Mouse (Mus musculus) urinary bladder, postnatal 14 days (tissue): ENCODE results near the gene Cnot10.

Source experiments
- DNase-seq: peaks from one replicate; pipeline ENCODE4 v3.0.0; 2021; ENCODE audit warnings: low spot score

The Cnot10 gene

DNA sequence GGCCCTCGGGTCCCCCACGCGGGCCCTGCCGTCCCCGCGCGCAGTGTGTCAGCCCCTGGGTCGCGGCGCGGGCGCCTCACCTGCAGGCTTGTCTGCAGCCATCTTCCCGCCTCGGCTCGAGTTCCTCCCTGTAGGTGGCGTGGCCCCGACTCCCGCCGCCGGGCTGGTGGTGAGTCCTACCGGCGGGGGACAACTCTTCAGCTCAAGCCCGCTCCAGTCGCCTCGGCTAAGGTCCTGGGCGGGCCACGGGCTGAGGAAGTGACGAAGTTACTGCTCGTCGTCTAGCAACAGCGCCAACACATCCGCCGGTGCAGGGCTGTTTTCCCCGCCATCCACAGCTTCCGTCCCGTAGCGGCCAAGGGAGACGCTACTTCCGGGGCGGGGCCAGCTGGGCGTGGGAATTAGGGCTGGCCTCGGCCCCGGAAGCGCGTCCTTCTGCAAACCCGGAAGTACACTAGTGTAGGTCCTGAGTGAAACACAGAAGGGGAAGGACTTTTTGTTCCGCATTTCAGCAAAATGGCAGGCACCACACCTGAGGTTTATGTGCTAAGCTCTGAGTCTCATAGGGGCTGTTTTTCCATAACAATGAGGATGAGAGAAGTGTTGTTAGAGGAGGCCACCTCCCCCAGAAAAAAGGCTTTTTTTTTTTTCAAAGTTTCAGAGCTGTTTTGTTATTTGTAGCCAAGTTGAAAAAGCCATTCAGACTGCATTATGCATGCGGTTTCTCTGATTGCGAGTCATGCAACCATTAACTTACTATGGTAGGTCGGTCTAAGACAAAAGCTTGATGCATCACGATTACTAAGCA, at the start of gene Cnot10:
Gene Cnot10, minus strand, starts transcription at position 346 of the 808 bp plus-strand sequence.
- DNase-seq, result peak; percentile 98

- no peak for DNase-seq
These were observed 49.0 kb upstream of the Cnot10 start for GRCm38 (mm10) chr9:114688953-114689407.

GRCm38 (mm10) chr9:114688252-114688952, 48.4 kb upstream of the Cnot10 start, which contains the start of gene Dync1li1:
Gene Dync1li1 (plus strand): TSS chr9:114688790.
- DNase-seq, result peak; percentile 98

DNA sequence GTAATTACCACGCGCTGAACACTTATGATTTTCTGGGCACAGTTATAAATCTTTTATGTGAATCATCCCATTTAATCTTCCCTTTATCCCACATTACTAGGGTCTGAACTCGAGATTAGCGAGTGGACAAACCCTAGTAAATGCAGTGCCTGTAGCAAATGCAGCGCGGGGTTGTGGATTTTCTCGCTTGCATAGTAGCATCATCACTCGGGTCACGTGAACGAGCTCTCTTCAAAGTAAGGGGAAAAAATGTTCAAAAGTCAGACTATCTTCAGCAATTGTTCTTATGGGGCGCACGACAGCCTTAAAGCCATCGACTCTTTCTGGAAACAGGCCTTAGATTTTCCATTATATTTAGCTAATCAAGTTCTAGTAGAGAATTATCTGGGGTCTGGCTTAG, 47.7 kb upstream of the Cnot10 start:
- no peak for DNase-seq

DNA sequence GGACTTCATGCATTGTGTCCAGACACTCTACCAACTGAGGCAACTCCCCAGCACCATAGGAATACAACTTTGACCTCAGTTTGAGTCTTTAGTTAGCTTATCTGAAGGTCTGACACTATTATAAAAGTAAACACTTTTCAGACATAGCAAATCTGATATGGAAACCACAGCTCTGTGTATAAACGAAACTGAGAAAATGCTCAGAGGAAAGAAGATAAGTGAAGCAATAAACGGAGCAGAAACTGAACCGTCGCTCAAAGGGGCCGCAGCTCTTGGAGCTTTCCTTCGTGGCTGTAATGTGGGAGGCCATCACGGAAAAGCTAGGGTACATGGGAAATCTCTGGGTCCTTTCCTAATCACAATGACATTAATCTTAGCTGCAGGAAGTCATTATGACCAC, 46.3 kb upstream of the Cnot10 start:
- DNase-seq, result no peak

DNA sequence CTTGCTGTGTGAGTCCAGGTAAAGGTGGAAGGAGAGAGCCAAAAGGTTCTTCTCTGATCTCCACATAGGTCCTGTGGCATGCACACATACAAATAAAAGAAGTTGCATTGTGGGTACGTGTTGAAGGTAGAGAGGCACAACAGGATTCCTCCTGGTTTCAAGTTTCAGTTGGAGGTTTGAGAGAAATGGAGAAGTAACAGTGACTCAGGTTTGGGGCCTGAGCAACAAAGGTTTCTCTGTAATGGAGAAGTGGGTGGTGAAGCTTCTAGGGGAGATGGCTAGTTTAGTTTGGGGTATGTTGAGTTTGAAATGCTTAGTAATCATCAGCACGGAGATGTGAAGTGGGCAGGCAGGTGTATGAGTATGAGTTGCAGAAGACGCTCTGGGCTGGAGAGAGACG, 42.2 kb upstream of the Cnot10 start:
- DNase-seq, result no peak

- DNase-seq, result no peak
These were observed 40.5 kb upstream of the Cnot10 start for GRCm38 (mm10) chr9:114680531-114680930.

- DNase-seq, result no peak
These were observed 40.0 kb upstream of the Cnot10 start for GRCm38 (mm10) chr9:114679944-114680343.

- no peak for DNase-seq
These were observed 38.6 kb upstream of the Cnot10 start for GRCm38 (mm10) chr9:114678576-114678975.

DNA sequence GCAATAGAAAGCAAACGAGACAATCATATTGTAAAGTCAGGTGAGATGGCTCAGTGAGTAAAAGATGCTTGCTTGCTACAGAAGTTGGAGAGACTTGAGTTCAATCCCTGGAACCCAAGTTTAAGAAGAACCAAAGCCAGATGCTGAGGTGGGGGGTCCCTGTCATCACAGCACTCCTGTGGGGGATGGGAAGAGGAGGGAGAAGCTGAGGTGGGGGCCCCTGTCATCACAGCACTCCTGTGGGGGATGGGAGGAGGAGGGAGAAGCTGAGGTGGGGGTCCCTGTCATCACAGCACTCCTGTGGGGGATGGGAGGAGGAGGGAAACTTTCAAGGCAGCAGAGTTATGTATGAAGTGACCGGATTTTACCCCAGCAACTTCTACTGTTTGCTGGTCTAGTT, 33.6 kb upstream of the Cnot10 start:
- no peak for DNase-seq

DNA sequence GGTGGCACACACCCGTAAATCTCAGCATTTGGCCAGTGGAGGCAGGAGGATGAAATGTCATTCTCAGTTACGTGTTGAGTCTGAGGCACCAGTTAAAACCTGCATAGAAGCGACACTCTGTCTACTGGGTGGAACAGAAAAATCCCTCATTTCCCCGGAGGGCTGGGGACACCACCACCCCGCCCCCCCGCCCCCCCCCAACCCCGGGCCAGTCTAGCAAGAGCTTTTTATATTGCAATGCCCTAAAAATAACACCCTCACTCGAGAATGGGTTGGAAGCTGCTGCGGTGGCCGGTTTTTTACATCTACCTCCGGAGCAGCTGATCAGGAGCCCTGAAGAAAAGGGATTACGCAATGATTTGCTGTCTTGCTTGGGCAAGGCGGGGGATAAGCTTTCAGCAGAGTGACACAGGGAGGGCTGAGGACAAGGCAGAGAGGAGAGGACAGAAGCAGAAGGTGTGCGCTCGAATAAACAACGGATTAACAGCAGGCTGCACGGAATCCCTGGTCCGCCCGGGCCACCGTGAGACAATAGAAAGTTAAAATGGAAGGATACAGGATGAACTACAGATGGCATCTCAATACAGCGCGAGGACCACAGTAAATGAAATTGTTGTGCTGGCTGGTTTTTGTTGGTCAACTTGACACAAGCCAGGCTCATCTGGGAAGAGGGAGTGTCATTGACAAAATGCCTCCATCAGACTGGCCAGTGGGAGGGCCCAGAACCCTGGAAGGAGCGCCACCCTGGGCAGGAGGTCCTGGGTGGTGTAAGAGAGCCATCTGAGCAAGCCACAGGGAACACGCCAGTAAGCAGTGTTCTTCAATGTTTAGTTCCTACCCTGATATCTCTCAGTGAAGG, 32.9 kb upstream of the Cnot10 start:
- DNase-seq, result no peak

GRCm38 (mm10) chr9:114671946-114672345, 32.0 kb upstream of the Cnot10 start:
- no peak for DNase-seq

- no peak for DNase-seq
These were observed 29.0 kb upstream of the Cnot10 start for GRCm38 (mm10) chr9:114669011-114669410.

GRCm38 (mm10) chr9:114668047-114668446, 28.1 kb upstream of the Cnot10 start:
- DNase-seq, result no peak

DNA sequence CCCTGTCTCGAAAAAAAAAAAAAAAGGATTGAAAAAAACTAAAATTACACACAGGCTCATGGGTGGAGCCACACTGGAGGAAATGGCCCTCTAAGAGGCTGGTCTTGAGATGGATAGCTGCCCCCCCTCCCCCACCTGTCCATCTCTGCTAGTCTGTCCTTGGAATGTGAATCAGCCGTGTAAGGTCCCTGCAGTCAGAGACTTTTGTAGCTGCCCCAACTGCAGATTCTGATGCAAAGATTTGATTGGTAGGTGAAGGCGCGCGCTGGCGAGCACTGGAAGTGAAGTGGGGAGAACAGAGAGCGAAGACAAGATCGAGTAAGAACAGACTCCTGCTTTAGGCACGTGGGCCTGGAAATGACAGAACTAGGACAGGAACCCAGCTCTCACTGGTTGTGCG, 26.9 kb upstream of the Cnot10 start:
- no peak for DNase-seq

- DNase-seq, result no peak
These were observed 23.8 kb upstream of the Cnot10 start for GRCm38 (mm10) chr9:114663782-114664181.

DNA sequence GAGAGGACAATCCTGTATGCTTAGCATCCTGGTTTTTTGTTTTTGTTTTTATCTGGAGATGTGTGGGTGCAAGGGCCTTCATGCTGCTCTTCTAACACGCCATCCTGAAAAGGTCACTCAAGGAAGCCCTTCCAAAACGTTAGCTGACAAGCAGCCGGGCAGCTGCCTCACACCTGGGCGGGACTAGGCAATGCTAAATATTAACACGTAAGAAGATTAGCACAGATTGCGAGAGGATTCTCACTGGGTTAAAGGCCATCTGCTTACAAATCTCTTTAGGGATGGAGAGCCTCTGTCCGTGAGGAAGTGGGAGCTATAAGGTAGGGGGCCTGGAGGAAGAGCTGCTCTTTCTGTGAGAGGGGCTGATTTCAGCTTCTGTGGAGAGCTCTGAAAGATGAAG, 22.0 kb upstream of the Cnot10 start:
- no peak for DNase-seq

DNA sequence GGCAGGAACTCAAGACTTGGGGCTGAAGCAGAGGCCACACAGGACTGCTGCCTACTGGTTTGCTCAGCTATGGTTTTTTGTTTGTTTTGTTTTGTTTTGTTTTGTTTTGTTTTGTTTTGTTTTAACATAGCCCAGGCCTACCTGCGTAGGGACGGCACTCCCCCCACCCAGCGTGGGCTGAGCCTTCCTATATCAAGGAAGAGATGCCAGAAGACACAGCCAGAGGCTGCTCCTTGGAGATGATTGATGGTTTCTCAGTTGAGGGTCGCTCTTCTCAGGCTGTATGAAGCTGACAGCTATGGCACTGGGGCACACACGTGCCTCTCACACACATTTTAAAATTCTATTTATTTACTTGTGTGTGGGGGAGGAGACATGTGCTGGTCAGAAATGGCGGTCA, 21.0 kb upstream of the Cnot10 start:
- DNase-seq, result no peak

DNA sequence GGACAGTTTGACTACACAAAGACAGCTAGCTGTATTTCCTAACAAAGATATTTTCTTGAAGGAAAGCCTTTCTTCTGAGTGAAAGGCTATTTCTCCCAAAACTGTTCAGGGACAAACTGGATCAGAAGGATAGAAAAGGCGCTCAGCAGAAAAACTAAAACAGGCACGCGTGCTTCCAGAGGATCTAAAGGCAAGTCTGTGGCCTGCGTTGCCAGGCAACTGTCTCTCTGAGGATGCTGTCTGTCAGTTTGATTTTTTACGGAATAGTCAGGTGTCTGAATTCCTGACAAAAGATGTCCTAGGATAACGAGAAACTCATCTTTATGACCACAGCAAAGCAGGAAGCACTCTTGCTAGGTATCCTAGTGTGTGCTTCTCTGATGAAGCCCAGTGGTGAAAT, 20.5 kb upstream of the Cnot10 start:
- DNase-seq, result no peak

DNA sequence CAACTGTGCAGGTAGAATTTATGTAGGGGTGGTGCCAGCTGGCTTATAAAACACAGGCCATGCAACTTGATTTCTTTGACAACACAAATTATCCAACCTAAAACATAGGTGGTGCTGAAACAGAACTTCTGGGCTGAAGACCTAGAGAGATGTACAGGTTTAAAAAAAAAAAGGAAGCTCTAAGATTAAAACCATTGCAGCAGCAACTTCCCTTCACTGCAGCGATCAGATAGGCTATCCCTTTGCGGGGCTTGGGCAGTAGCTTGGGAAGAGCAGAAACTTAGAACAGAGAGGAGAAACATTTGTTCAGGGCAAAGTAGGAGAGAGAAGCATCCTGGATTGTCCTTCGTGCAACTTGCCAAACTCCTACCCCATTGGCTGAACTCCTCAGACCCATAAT, 16.7 kb upstream of the Cnot10 start:
- no peak for DNase-seq

- no peak for DNase-seq
These were observed 15.4 kb upstream of the Cnot10 start for GRCm38 (mm10) chr9:114655356-114655755.

- DNase-seq, result no peak
These were observed 11.1 kb upstream of the Cnot10 start for GRCm38 (mm10) chr9:114650938-114651634.
